Mouse (Mus musculus) heart, postnatal 0 days (tissue): ENCODE measurements at regions not wholly inside any gene's neighbourhood (a gene's known extent, or its start where the extent isn't known, plus 50 kb on each side); places are given as distances from the start of the nearest gene placed in this dataset.

Source experiments
- CTCF ChIP-seq: IDR thresholded peaks from 2 replicates; pipeline ENCODE4 v1.5.1; 2016; ENCODE audit warnings: antibody characterized with exemption, control low read depth, low read depth
- EP300 ChIP-seq: IDR thresholded peaks from 2 replicates; pipeline ENCODE4 v1.6.1; 2016; ENCODE audit warnings: antibody characterized with exemption, low read depth

- no peak for TF ChIP-seq EP300
- no peak for TF ChIP-seq CTCF
Measured at GRCm38 (mm10) chr15:38608207-38608870, 1183.0 kb downstream of the 4930447A16Rik start.
